Mouse (Mus musculus): Measurements from ENCODE around the gene Klf12. TPM values are rescaled to one million over a fixed set of nuclear protein-coding genes. Genes with fewer than 3 reads are reported as not detected.

Klf12 gene
- polyA plus RNA-seq, 1 experiment = 1.4 TPM

- no peaks in the 10 kb centered on the region for H3K36me3 ChIP-seq (ENCODE audit: control insufficient read depth, insufficient read depth)
- no peak overlapping the region for H3K4me3 ChIP-seq
- TF ChIP-seq CEBPB (IDR thresholded peaks at IDR 0.05; ENCODE audit: insufficient read depth, poor library complexity, severe bottlenecking) (no peak), POLR2AphosphoS2 (IDR thresholded peaks at IDR 0.05; ENCODE audit: insufficient read length, low read depth) (no peak), TCF3 (IDR thresholded peaks at IDR 0.05; ENCODE audit: insufficient read length, low read depth) (no peak), MAX (IDR thresholded peaks at IDR 0.05; ENCODE audit: low read depth) (no peak), MYOG (IDR thresholded peaks at IDR 0.05; ENCODE audit: control insufficient read depth in 1 of 3, insufficient read depth in 1 of 3, insufficient read length in 2 of 3, low read depth in 2 of 3) (no peak), TCF12 (IDR thresholded peaks at IDR 0.05; ENCODE audit: insufficient read depth, poor library complexity, severe bottlenecking) (no peak), REST (IDR thresholded peaks at IDR 0.05; ENCODE audit: insufficient read depth, insufficient read length) (no peak)
- H3K27me3 ChIP-seq (ENCODE audit: control insufficient read depth, insufficient read depth, insufficient read length) = no peaks in the 10 kb centered on the region
- no peak overlapping the region for H3K4me2 ChIP-seq (ENCODE audit: low read depth)
- no peaks in the 10 kb centered on the region for H3K79me2 ChIP-seq (ENCODE audit: control insufficient read depth, insufficient read depth)
- H3ac ChIP-seq (ENCODE audit: control insufficient read depth, insufficient read length) = no peak overlapping the region
Measured at GRCm38 (mm10) chr14:100140370-100140769, 144.1 kb downstream of the Klf12 start.

GRCm38 (mm10) chr14:100134304-100134703 is 150.2 kb downstream of the Klf12 start:
- no peak for TF ChIP-seq CEBPB (IDR thresholded peaks at IDR 0.05; ENCODE audit: insufficient read depth, poor library complexity, severe bottlenecking)
- TF ChIP-seq REST (IDR thresholded peaks at IDR 0.05; ENCODE audit: insufficient read depth, insufficient read length) = no peak
- no peak for TF ChIP-seq MAX (IDR thresholded peaks at IDR 0.05; ENCODE audit: low read depth)
- TF ChIP-seq TCF3 (IDR thresholded peaks at IDR 0.05; ENCODE audit: insufficient read length, low read depth) = no peak
- no peak for TF ChIP-seq MYOG (IDR thresholded peaks at IDR 0.05; ENCODE audit: control insufficient read depth in 1 of 3, insufficient read depth in 1 of 3, insufficient read length in 2 of 3, low read depth in 2 of 3)
- no peak for TF ChIP-seq TCF12 (IDR thresholded peaks at IDR 0.05; ENCODE audit: insufficient read depth, poor library complexity, severe bottlenecking)
- TF ChIP-seq POLR2A (IDR thresholded peaks at IDR 0.05; ENCODE audit: insufficient read length, low read depth) = no peak
- no peak for TF ChIP-seq USF1 (IDR thresholded peaks at IDR 0.05; ENCODE audit: low read depth)
- TF ChIP-seq E2F4 (IDR thresholded peaks at IDR 0.05; ENCODE audit: insufficient read depth) = no peak
- TF ChIP-seq SRF (IDR thresholded peaks at IDR 0.05; ENCODE audit: control insufficient read depth, insufficient read length, low read depth) = no peak
- no peak for TF ChIP-seq POLR2AphosphoS2 (IDR thresholded peaks at IDR 0.05; ENCODE audit: insufficient read length, low read depth)
- no peak for TF ChIP-seq MYOD1 (IDR thresholded peaks at IDR 0.05; ENCODE audit: control insufficient read depth in 1 of 3, insufficient read length in 2 of 3, low read depth in 2 of 3)
- H3K4me2 ChIP-seq (ENCODE audit: low read depth) = no peak overlapping the region
- no peak overlapping the region for H3ac ChIP-seq (ENCODE audit: control insufficient read depth, insufficient read length)
- no peak overlapping the region for H3K4me3 ChIP-seq
- no peaks in the 10 kb centered on the region for H3K36me3 ChIP-seq (ENCODE audit: control insufficient read depth, insufficient read depth)
- no peaks in the 10 kb centered on the region for H3K27me3 ChIP-seq (ENCODE audit: control insufficient read depth, insufficient read depth, insufficient read length)
- no peaks in the 10 kb centered on the region for H3K79me2 ChIP-seq (ENCODE audit: control insufficient read depth, insufficient read depth)

GRCm38 (mm10) chr14:100132479-100132878 is 152.0 kb downstream of the Klf12 start:
- no peaks in the 10 kb centered on the region for H3K79me2 ChIP-seq (ENCODE audit: control insufficient read depth, insufficient read depth)
- H3K36me3 ChIP-seq (ENCODE audit: control insufficient read depth, insufficient read depth) = no peaks in the 10 kb centered on the region
- peak overlapping the region; percentile 1 for H3K4me2 ChIP-seq (ENCODE audit: low read depth)
- H3K4me3 ChIP-seq = no peak overlapping the region
- H3K27me3 ChIP-seq (ENCODE audit: control insufficient read depth, insufficient read depth, insufficient read length) = no peaks in the 10 kb centered on the region
- TF ChIP-seq TCF3 (IDR thresholded peaks at IDR 0.05; ENCODE audit: insufficient read length, low read depth) = no peak
- TF ChIP-seq MYOD1 (IDR thresholded peaks at IDR 0.05; ENCODE audit: control insufficient read depth in 1 of 3, insufficient read length in 2 of 3, low read depth in 2 of 3) = no peak
- TF ChIP-seq POLR2AphosphoS2 (IDR thresholded peaks at IDR 0.05; ENCODE audit: insufficient read length, low read depth) = no peak
- no peak for TF ChIP-seq E2F4 (IDR thresholded peaks at IDR 0.05; ENCODE audit: insufficient read depth)
- no peak for TF ChIP-seq POLR2A (IDR thresholded peaks at IDR 0.05; ENCODE audit: insufficient read length, low read depth)
- TF ChIP-seq TCF12 (IDR thresholded peaks at IDR 0.05; ENCODE audit: insufficient read depth, poor library complexity, severe bottlenecking) = no peak
- no peak for TF ChIP-seq MYOG (IDR thresholded peaks at IDR 0.05; ENCODE audit: control insufficient read depth in 1 of 3, insufficient read depth in 1 of 3, insufficient read length in 2 of 3, low read depth in 2 of 3)
- TF ChIP-seq REST (IDR thresholded peaks at IDR 0.05; ENCODE audit: insufficient read depth, insufficient read length) = no peak
- TF ChIP-seq SRF (IDR thresholded peaks at IDR 0.05; ENCODE audit: control insufficient read depth, insufficient read length, low read depth) = no peak
- no peak for TF ChIP-seq USF1 (IDR thresholded peaks at IDR 0.05; ENCODE audit: low read depth)
- TF ChIP-seq MAX (IDR thresholded peaks at IDR 0.05; ENCODE audit: low read depth) = no peak
- TF ChIP-seq CEBPB (IDR thresholded peaks at IDR 0.05; ENCODE audit: insufficient read depth, poor library complexity, severe bottlenecking) = no peak
- H3ac ChIP-seq (ENCODE audit: control insufficient read depth, insufficient read length) = no peak overlapping the region

- Histone ChIP-seq H3K36me3 (ENCODE audit: control insufficient read depth, insufficient read depth) (no peaks in the 10 kb centered on the region), H3K4me2 (ENCODE audit: low read depth) (no peak overlapping the region), H3K27me3 (ENCODE audit: control insufficient read depth, insufficient read depth, insufficient read length) (no peaks in the 10 kb centered on the region), H3ac (ENCODE audit: control insufficient read depth, insufficient read length) (no peak overlapping the region), H3K4me3 (no peak overlapping the region), H3K79me2 (ENCODE audit: control insufficient read depth, insufficient read depth) (no peaks in the 10 kb centered on the region)
- TF ChIP-seq CEBPB (IDR thresholded peaks at IDR 0.05; ENCODE audit: insufficient read depth, poor library complexity, severe bottlenecking) (peak; percentile 73), SRF (IDR thresholded peaks at IDR 0.05; ENCODE audit: control insufficient read depth, insufficient read length, low read depth) (no peak), MYOD1 (IDR thresholded peaks at IDR 0.05; ENCODE audit: control insufficient read depth in 1 of 3, insufficient read length in 2 of 3, low read depth in 2 of 3) (no peak), MYOG (IDR thresholded peaks at IDR 0.05; ENCODE audit: control insufficient read depth in 1 of 3, insufficient read depth in 1 of 3, insufficient read length in 2 of 3, low read depth in 2 of 3) (no peak)
Measured at GRCm38 (mm10) chr14:100126126-100126525, 158.4 kb downstream of the Klf12 start.

GRCm38 (mm10) chr14:100121075-100121474 is 163.4 kb downstream of the Klf12 start:
- TF ChIP-seq MAX (IDR thresholded peaks at IDR 0.05; ENCODE audit: low read depth) = no peak
- TF ChIP-seq TCF3 (IDR thresholded peaks at IDR 0.05; ENCODE audit: insufficient read length, low read depth) = no peak

More at GRCm38 (mm10) chr14:100121075-100121474, 163.4 kb downstream of the Klf12 start:
- Histone ChIP-seq H3K4me3 (no peak overlapping the region), H3ac (ENCODE audit: control insufficient read depth, insufficient read length) (no peak overlapping the region), H3K27me3 (ENCODE audit: control insufficient read depth, insufficient read depth, insufficient read length) (no peaks in the 10 kb centered on the region), H3K4me2 (ENCODE audit: low read depth) (no peak overlapping the region), H3K36me3 (ENCODE audit: control insufficient read depth, insufficient read depth) (no peaks in the 10 kb centered on the region), H3K79me2 (ENCODE audit: control insufficient read depth, insufficient read depth) (no peaks in the 10 kb centered on the region)
